Mouse (Mus musculus) layer of hippocampus, postnatal 25 days (tissue): Measurements from ENCODE around the gene Scnn1g. TPM values are rescaled to one million over a fixed set of nuclear protein-coding genes. Genes with fewer than 3 reads are reported as not detected.
A peak's percentile ranks its signal among the peaks of the same experiment; 100 is the strongest.

ENCODE experiments used
- DNase-seq, 2 experiments: peaks; one replicate each; pipeline ENCODE4 v3.0.0; 2022; ENCODE audit warnings: mixed read lengths in 2 of 2, low spot score in 1 of 2; ENCODE audit errors: extremely low spot score in 1 of 2
- total RNA-seq, 2 experiments: library from RNA; stranded (reverse); gene quantifications; 2 replicates each; pipeline ENCODE4 v1.2.3; 2021

The Scnn1g gene
- under 1 TPM; 0.07 to 0.16 TPM for total RNA-seq

DNA sequence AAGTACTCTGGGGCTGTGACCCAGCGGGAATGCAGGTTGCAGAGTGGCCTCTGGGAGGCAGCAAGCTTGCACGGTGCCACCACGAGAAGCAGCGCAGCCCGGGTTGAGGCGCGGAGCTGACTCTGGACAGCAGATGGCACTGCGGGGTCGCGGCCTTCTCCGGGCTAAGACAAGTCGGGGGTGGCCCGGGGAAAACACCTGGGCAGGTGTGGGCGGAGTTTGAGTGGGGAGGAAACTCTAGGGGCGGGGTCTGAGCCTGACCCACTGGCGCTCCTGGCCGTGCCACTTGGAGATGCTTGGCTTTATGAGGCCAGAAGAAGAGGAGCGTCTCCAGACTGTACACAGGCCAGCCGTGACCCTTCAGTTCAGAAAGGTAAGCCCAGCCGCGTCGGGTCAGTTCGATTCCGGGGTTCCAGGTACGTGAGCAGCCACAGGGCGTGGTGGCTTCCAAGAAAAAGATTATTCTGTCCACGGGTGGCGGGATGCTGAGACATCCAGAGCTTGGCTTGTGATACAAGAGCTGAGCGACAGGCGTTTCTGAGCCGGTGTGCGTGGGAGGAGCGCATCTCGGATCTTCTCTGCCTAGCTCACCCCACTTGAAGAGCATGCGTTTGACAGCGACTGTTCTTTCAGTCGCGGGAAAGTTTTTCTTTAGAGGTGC lies at the start of gene Scnn1g:
TSS of gene Scnn1g (plus strand) at position 309 of the 661 bp plus-strand sequence.
- DNase-seq: peak; percentile 81 to 85

DNA sequence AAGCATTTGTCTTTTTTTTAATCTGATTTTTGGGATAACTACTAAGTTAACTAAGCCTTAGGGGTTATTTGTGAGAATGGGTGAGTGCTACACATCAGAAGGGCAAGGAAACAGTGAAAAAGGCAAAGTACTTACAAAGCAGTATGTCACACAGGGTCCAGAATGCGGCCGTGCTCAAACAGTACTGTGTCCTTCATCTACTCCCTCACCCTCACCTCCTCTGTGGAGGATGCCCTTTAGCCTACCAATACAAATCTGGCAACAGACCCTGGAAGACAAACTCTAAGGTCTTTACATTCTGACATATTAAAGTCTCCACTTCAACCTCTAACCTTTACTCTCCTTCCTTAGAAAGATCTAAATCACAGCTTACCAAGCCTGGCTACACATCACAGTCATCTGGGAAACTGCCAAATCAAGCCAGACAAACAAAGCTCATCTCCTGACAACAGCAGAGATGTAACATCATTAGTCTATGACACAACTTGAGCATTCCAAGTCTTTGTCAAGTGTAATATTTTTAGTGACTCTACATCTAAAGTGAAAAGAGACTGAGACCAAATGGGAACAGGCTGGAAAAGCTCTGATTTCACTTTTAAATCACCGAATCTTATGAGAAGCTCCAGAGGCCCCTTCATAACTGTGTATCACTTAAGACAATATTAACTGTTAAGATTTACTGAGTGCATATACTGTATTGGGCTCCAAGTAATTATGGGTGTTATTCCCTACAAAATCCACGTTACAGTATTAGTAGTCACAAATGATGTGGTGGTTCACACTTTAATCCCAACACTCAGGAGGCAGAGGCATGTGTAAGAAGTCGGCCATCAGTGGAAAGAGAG lies 48.9 kb upstream of the Scnn1g start:
- DNase-seq: no peak

DNA sequence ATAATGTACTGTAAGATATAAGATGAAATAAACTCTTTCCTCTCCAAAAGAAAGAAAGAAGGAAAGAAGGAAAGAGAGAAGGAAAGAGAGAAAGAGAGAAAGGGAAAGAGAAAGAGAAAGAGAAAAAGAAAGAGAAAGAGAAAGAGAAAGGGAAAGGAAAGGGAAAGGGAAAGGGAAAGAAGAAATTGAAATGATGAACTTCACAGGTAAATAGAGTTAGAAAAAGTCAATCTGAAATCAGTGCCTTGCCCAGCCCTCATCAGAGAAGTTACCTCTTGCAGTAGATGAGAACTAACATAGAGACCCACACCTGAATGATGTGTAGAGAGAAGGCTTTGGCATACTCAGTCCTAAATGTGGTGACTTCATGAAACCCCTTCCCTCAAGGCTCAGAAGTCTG lies 44.9 kb upstream of the Scnn1g start:
- no peak for DNase-seq

DNA sequence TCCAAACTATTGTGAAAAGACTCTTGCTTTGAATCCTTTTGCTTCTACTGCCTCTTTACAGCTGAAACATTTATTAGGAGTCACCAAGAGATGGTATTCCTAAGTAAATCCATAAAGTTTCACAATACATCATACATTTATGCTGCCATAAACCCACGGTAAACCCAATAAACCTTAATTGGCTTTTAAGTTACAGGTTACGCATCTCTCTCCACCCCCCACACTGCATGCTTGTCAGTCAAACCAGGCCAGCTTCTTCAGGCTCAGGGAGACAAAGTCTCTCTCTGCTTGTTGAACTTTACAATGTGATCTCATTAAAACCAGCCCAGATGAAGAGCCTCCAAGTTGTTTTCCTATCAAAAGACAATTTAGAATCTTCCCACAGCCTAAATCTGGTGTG lies 42.5 kb upstream of the Scnn1g start:
- DNase-seq: no peak

DNA sequence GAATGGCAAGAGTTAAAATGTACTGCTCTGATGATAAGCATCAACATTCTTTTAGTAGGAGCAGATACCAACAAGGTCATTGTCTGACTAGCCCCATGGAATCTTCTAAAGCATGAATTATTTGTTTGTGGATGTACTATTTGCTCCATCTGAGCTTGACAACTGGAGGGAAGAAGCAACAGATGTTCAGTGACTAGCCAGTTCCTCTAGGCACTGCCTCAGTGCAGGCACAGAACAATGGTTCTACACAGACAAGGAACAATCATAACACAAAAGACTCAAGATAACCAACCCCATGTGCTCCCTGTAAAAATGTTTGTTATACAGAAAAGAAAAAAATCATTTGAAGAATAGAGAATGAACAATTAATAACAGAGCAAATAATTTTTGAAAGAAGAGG lies 37.1 kb upstream of the Scnn1g start:
- DNase-seq: no peak

DNA sequence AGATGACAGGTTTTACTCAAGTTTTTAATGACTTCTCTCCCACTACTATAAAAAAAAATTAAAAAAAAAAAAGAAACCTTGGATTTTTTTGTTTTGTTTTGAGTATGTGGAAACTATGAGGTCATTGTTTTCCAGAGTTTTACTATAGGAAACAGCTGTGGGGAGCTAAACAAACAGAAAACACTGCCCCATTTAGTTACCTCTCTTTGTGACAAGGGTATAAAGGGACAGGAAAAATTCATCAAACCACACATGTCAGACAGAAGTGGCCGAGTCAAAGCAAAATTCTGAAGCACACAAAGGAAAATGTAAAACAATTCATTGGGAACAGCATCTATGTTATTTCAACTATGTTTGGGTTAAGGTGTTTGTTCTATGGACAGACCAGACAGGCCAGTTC lies 36.7 kb upstream of the Scnn1g start:
- DNase-seq: no peak

DNA sequence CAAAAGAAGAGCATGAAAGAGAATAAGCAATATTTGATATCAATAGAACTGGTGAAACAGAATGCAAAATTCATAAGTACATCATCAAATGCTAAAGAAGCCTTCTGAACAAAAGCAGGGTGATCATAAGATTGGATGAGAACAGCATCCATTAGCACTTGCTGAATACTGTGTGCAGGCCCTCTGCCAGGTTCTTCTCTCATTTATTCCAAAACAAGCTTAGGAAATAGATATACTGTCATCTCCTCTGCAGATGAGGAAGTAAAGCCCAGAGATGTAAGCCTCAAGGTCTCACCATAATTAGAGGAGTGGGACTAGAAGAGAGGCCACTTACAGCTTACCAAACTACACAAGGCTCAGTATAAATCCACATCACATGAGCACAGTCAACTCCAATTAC lies 35.1 kb upstream of the Scnn1g start:
- no peak for DNase-seq

DNA sequence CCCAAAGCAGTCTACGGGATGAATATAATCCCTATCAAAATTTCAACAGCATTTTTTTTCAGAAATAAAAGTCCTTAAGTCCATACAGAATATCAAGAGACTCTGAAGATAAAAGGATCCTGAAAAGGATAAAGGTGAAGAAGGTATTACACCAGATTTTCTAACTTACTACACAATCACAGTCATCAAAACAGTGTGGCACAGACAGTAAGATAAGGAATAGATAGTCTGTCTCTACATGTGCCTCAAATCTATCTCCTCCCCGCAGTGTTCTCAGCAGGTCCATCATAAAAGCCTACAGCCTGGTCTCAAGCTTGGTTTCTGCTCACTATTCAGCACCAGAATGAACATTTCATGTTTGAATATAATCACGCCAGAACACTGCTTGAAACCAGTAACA lies 33.8 kb upstream of the Scnn1g start:
- no peak for DNase-seq

DNA sequence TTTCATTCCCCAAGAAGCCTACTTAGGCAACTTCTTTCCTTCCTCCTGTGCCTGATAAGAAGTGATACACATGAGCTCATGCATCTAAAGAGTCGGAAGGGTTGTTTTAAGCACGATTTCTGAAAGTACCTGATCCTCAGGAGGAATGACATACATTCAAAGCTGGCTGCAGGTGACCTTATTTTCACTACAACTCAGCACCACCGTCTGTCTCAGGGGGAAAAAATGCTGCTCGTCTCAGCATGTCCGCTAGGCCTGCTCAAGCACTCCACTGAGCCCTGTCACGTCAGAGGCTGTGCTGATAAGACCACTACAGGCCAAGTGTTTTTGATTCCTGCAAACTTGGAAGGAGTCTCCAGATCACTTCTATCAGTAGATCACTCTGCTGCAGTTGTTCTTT lies 32.3 kb upstream of the Scnn1g start:
- DNase-seq: no peak

DNA sequence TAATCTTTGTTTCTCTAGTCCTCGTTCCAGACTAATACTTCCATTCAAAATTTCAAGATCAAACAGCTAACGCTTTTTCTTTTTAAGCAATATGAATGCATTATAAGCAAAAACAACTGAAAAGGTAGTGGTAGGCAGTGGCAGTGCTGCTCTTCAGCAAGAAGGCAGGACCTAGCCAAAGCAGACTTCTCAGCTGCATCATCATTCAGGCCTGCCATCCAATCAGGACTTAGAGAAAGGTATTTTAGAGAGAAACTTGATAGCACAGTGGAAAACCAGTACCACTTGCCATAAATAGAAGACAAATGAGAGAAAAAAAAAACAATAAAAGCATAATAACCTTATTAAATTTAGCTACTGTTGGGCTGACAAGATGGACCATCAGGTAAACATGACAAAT lies 29.2 kb upstream of the Scnn1g start:
- DNase-seq: no peak

DNA sequence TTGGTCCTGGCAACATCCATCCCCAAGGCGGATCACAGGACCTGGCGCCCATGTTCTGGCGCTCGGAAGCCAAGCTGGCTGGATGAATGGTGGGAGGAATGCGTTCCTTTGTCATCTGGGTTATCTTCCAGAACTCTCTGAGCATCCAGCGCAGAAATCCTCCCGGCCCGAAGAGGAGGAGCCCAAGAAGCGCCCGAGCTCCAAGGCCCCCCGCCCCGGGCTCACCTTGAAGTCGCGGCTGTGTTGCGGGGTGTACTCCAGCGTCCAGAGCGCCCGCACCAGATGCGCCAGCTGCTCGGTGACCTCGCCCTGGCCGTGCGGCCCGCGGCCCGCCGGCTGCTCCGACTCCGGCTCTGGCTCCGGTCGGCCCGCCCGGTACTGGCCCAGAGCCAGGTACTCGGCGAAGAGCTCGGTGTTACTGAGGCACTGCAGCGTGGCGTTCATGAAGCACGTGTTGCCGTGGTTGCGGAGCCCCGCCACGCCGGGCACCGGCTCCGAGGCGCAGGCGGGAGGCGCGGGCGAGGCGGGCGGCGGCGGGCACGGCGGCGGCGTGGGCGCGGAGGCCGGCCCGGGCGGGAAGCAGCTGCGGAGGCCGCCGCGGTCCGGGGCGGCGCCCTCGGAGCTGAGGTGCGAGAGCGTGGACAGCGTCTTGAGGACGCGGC lies 27.7 kb upstream of the Scnn1g start:
- DNase-seq: peak; percentile 39 to 42

DNA sequence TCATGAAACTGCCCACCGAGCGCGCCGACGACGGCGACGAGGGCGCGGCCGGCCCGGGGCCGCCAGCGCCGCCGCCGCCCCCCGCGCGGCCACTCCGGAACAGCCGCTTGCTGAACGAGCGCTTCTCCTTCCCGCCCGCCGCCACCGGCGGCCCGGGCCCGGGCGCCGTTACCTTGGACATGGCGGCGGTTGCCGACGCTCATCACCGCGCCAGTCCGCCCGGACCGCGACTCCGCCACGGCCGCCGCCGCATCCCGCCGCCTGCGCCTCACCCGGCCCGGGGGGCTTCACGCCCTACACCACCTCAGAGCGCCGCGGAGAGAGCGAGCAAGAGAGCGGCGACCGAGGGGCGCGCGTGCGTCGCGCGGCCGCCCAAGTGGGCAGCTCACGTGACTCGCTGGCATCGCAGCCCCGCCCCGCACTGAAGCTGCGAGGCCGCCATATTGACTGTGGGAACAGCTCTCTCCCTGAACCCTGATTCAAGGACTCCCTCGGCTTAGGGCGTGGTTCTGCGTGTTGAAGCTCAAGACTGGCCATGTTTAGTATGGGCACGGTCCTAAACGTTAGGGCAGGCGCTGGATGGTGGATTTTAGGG lies 27.1 kb upstream of the Scnn1g start, which contains the start of gene Usp31:
TSS of gene Usp31 (minus strand) at position 181 of the 595 bp plus-strand sequence.
- peak; percentile 78 to 86 for DNase-seq

DNA sequence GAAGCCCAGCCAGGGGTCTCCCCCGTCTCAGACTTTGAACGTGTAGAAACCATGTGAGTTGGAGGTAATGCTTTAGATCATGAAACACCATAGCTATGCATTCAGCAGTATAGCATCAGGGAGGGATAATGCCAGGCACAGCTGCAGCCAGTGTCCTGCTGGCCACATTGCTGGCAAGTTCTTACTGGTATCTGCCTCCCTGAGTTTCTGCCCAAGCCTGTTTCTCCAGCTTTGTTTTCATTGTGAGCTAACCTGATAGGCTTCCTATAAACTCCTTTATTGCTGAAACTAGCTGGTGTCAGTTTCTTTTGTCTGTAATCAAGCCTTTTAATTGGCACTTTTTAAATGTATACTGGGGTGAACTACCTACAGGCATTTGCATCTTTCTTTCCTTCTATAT lies 23.1 kb upstream of the Scnn1g start:
- no peak for DNase-seq

DNA sequence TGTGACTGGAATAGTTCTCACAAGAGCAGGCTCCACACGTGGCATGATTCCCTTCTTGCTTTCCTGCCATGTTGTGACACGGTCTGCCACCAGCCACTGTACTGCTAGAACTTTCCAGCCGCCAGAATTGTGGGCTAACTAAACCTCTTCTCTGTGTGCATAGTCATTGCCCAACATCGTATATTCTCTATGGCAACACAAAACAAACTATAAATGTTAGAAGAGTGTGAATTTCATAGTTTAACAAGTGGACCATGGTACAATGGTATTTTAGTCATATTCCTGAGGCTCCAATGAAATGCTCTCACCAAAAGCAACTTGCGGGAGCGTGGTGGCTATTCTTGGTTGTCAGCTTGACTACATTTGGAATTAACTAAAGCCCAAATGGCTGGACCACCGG lies 17.2 kb upstream of the Scnn1g start:
- no peak for DNase-seq

DNA sequence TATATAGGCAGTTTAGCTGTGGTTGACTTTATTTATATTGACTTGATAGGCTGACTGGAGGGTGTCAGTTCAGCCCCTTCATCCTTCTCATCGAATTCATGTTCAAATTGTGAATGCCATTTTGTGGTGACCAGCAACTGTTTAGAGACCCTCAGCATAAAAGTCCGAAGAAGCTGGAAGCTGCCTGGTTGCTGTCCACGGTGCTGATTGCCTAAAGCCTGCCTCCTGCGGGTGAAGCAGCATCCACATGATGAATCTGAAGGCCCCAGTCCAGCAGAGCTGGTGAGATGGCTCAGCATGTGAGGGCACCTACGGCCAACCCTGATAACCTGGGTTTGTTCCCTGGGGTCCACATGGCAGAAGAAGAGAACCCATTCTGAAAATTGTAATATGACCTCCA lies 4.1 kb upstream of the Scnn1g start:
- peak in 1 of 2 experiments; percentile 16 for DNase-seq

DNA sequence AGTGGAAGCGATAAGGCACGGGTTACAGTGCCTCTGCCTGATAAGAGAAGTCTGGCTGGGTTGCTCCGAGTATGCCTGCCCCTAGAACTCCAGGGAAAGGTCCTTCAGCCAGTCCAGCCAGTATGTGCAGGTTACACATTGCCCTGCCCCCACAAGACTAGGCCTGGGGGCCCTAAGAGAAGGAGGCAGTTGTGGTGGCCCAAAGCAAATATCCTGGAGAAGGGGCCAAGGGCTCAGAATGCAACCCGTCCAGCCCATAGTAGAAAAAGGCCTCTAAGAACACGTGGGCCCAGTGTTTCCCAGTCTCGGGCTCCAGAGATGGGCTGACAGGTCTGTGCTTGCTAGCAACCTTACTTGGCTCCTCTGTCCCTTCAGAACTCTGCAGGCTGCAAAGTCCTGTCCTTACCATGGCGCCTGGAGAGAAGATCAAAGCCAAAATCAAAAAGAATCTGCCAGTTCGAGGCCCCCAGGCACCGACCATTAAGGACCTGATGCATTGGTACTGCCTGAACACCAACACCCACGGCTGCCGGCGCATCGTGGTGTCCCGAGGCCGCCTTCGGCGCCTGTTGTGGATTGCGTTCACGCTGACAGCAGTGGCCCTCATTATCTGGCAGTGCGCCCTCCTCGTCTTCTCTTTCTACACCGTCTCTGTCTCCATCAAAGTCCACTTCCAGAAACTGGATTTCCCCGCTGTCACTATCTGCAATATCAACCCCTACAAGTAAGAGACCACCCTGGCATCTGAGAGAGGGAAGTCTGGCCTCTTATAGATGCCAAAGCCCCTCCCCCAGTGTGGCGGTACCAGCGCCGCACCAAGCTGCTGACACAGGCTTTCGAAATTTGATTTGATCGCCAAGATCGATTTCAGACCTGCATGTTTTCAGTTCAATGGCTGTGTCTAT lies 3.5 kb downstream of the Scnn1g start:
- DNase-seq: peak in 1 of 2 experiments; percentile 4

DNA sequence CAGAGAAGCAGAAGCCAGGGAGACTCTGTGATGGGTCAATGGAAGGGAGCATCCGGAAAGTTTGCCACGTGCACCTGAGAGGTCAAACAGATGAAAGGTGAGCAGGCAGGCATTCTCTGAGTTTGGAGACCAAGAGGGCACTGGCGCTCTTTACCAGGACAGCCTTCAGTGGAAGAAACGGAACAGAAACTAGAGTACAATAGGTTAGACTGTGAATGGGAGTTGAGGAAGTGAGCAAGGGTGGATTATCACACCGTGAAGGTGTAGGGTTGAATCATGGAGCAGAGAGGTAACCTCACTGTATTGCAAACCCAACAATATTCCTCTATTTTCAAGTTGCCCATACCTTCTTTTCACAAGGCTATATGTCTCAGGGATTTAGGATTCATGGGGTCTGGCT lies 16.0 kb downstream of the Scnn1g start:
- DNase-seq: no peak

DNA sequence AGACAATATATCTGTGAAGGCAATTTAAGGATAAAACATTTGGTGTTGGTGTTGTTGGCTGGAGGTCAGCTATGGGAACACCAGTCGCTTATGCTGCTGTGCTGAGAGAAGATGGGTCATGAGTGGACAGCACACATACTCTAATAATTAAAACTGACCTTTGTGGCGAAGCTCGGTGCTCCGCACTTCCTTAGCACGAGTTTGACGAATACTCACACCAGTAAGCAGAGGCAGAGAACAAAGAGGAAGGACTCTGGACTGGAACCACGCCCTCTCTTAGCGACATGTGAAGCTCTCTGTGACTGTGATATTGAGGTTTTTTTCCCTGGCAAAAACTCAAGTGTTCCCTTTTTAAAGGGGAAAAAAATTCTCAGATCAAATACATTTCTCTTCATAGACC lies 20.5 kb downstream of the Scnn1g start:
- no peak for DNase-seq

DNA sequence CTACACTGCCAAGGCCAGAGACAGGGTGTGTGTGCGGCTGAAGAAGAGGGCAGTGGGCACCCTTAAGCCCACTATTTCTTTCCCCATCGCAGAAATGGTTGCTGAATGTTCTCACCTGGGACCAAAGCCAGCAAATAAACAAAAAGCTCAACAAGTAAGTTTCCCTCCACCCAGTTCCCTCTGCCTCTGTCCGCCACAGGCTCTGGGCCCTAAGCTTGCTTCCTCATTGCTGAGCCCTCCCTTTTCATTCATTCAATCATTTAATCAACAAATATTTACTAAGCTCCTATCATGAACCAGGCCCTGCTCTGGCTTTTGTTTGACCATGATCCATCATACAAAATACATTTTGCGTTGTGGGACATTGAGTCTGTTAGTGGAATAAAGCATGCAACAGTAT lies 29.0 kb downstream of the Scnn1g start:
- DNase-seq: no peak

DNA sequence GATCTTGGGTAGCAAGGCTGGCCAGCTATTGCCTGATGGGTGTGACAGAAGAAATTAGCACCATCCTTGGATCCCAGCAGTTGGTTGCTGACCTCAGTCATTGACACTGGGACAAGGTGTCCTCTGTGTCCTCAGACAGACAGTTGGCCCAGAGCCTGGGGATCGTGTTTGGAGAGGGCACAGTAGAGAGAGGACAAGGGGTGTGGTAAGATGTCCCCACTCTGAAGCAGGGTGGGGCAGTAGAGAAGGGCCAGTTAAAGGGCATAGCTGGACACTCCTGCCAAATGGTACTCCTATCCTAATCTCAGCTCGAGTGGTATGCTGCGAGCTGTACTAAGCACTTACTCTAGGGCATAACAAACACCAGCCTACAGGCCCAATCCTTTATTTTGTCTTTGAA lies 33.6 kb downstream of the Scnn1g start:
- DNase-seq: no peak
